ENCODE assay signal across 1 mouse cellular context in genomic region chr6:134867325-134867724, GRCm38 (mm10).
TF ChIP-seq lines count a peak whose summit lies in the region.

No protein-coding gene starts in this region.

TF ChIP-seq in MEL, 35 proteins besides CTCF, POLR2A, EP300 and RAD21:
- peak; percentile 83 for TF ChIP-seq ZNF384 (IDR thresholded peaks at IDR 0.05; ENCODE audit: low read depth, low read length)
- TF ChIP-seq UBTF (IDR thresholded peaks at IDR 0.05; ENCODE audit: borderline replicate concordance, insufficient read depth, low read depth, low read length): no peak
